Mouse (Mus musculus) liver, embryonic 14.5 days (tissue): ENCODE results near the gene Smdt1.

Experiments
- CTCF ChIP-seq: IDR thresholded peaks from 2 replicates; pipeline ENCODE4 v1.5.1; 2016; ENCODE audit warnings: antibody characterized with exemption, low read depth, control low read depth
- EP300 ChIP-seq: IDR thresholded peaks from 2 replicates; pipeline ENCODE4 v1.6.1; 2016; ENCODE audit warnings: antibody characterized with exemption, low read depth

- TF ChIP-seq CTCF (no peak), EP300 (no peak)
Measured at GRCm38 (mm10) chr15:82353745-82354113, 15.0 kb downstream of the Smdt1 start.
